Comparison of ENCODE assay signal across 10 mouse cellular contexts in genomic region chr4:150587597-150588299, GRCm38 (mm10).
DNase-seq lines count a peak whose midpoint lies in the region; ATAC-seq and TF ChIP-seq lines count a peak whose summit lies in the region.
"Had no signal": no experiment of that assay in that cellular context is flagged by ENCODE, and none has a peak within 500 bp of the region (broad histone marks: within the 10 kb centered on the region; RNA-seq: fewer than 3 reads in every experiment).

No protein-coding gene starts in this region.

- peaks cover 55% of the 10 kb centered on the region for H3K4me1 ChIP-seq in heart, embryonic 16.5 days (ENCODE audit: control insufficient read depth, insufficient read depth, low read length)
- H3K4me1 ChIP-seq in lung, postnatal 0 days (ENCODE audit: insufficient read depth, low read depth, low read length), result peaks cover 34% of the 10 kb centered on the region; the same call in 1 of the 2 replicates
- peaks cover 45% of the 10 kb centered on the region for H3K4me1 ChIP-seq in small intestine, adult 2 months (ENCODE audit: control insufficient read depth, insufficient read depth, insufficient read length, low read length)

- no peaks in the 10 kb centered on the region for H3K9me3 ChIP-seq in heart, embryonic 16.5 days (replicated peaks; ENCODE audit: control insufficient read depth, low read length)
- H3K9me3 ChIP-seq in lung, postnatal 0 days (ENCODE audit: low read length), result no peaks in the 10 kb centered on the region

- ATAC-seq in heart, embryonic 16.5 days (replicated peaks; ENCODE audit: extremely low read depth, insufficient read depth, low FRiP score), result no peak
- ATAC-seq in lung, postnatal 0 days, result no peak
- peak; percentile 3 for ATAC-seq in inflammation-experienced regulatory T-cells, adult 6 months
- ATAC-seq: forebrain, embryonic 14.5 days had no signal

- no peak for TF ChIP-seq CTCF in lung, postnatal 0 days (IDR thresholded peaks at IDR 0.05)
- no peak for TF ChIP-seq CTCF in small intestine, adult 2 months (IDR thresholded peaks at IDR 0.05; ENCODE audit: extremely low read depth, insufficient read length, insufficient replicate concordance, low read depth, low read length)

- no peaks in the 10 kb centered on the region for H3K36me3 ChIP-seq in heart, embryonic 16.5 days (ENCODE audit: control insufficient read depth, insufficient read depth)
- H3K36me3 ChIP-seq in lung, postnatal 0 days (ENCODE audit: insufficient read depth, low read length), result no peaks in the 10 kb centered on the region
- peaks cover 3% of the 10 kb centered on the region; the same call in 1 of the 2 replicates for H3K36me3 ChIP-seq in small intestine, adult 2 months (ENCODE audit: control insufficient read depth, insufficient read depth, low read length)

- WGBS in heart, embryonic 16.5 days, result 77% methylated on average over 8 of the region's 8 CpGs
- 43% methylated on average over 8 of the region's 8 CpGs for WGBS in lung, postnatal 0 days
- WGBS in small intestine, adult 2 months, result 16% methylated on average over 8 of the region's 8 CpGs

- 0 out of 2 replicates have a peak overlapping the region, but pooled peaks have one; percentile 0 for H3K27ac ChIP-seq in heart, embryonic 16.5 days (ENCODE audit: low read length)
- peak overlapping the region; percentile 27; the same call in 1 of the 2 replicates for H3K27ac ChIP-seq in lung, postnatal 0 days (ENCODE audit: low read length)
- H3K27ac ChIP-seq in small intestine, adult 2 months (ENCODE audit: insufficient read depth, low read depth, low read length), result peak overlapping the region; percentile 42; the same call in 1 of the 2 replicates

- H3K27me3 ChIP-seq in heart, embryonic 16.5 days (ENCODE audit: control insufficient read depth, insufficient read depth, low read length), result no peaks in the 10 kb centered on the region
- H3K27me3 ChIP-seq in lung, postnatal 0 days (replicated peaks; ENCODE audit: insufficient read depth, low read length), result no peaks in the 10 kb centered on the region
- no peaks in the 10 kb centered on the region for H3K27me3 ChIP-seq in small intestine, adult 2 months (ENCODE audit: control insufficient read depth, insufficient read depth, low read length)

- TF ChIP-seq POLR2A in small intestine, adult 2 months (IDR thresholded peaks at IDR 0.05; ENCODE audit: low read depth, low read length), result no peak

- no peak overlapping the region for H3K4me3 ChIP-seq in heart, embryonic 16.5 days (ENCODE audit: low read length)
- no peak overlapping the region for H3K4me3 ChIP-seq in lung, postnatal 0 days (ENCODE audit: low read depth, low read length)
- no peak overlapping the region for H3K4me3 ChIP-seq in small intestine, adult 2 months (ENCODE audit: low read depth, low read length)

- TF ChIP-seq EP300 in lung, postnatal 0 days (IDR thresholded peaks at IDR 0.05), result no peak

- H3K4me2 ChIP-seq in heart, embryonic 16.5 days (ENCODE audit: low read depth, low read length), result no peak overlapping the region
- H3K4me2 ChIP-seq in lung, postnatal 0 days (replicated peaks; ENCODE audit: low read depth, low read length), result no peak overlapping the region; the same call in 1 of the 2 replicates

- no peak for DNase-seq in heart, postnatal 36 days
- no peak for DNase-seq in lung, postnatal 0 days (ENCODE audit: low spot score)
- DNase-seq in lung, postnatal 4 days, result no peak
- no peak for DNase-seq in left cerebral cortex, adult 11 months (ENCODE audit: low spot score)
- no peak for DNase-seq in cerebellum, postnatal 14 days
- DNase-seq: heart, adult 11 months had no signal

- intact Hi-C loops in heart, postnatal 36 days (cut with DNase I), result no loop called here

- no peak overlapping the region for H3K9ac ChIP-seq in heart, embryonic 16.5 days (ENCODE audit: low read length)
- no peak overlapping the region for H3K9ac ChIP-seq in lung, postnatal 0 days (replicated peaks; ENCODE audit: low read depth)
